Mouse (Mus musculus) forebrain, embryonic 16.5 days (tissue): ENCODE results near the gene Tpmt. TPM values are rescaled to one million over a fixed set of nuclear protein-coding genes. Genes with fewer than 3 reads are reported as not detected.

Experiments
- polyA plus RNA-seq: library from polyadenylated mRNA; unstranded; fragments of >200 nt; fragmentation: Nextera tagmentation; extraction: Ambion mirVana; gene quantifications from 2 replicates; pipeline ENCODE4 v1.2.1, GENCODE M21; 2015

Gene Tpmt
- polyA plus RNA-seq, 1 experiment from 2014 or later, result 24.2 TPM

Other genes starting within 250 kb of the Tpmt start
- 5.3 and 7.0 TPM in 2 replicates for gene Kif13a, start 114.9 kb downstream of the Tpmt start, polyA plus RNA-seq
- gene Nhlrc1, start 29.9 kb downstream of the Tpmt start, polyA plus RNA-seq, result 14.9 and 15.3 TPM in 2 replicates
- 24.7 and 28.1 TPM in 2 replicates for gene Kdm1b, start 1.2 kb downstream of the Tpmt start, polyA plus RNA-seq
- 143 and 152 TPM in 2 replicates for gene Dek, start 61.5 kb upstream of the Tpmt start, polyA plus RNA-seq
- 0.62 and 0.71 TPM in 2 replicates for gene Rnf144b, start 77.9 kb upstream of the Tpmt start, polyA plus RNA-seq